Mouse (Mus musculus): Measurements from ENCODE around the gene Aif1.

DNA sequence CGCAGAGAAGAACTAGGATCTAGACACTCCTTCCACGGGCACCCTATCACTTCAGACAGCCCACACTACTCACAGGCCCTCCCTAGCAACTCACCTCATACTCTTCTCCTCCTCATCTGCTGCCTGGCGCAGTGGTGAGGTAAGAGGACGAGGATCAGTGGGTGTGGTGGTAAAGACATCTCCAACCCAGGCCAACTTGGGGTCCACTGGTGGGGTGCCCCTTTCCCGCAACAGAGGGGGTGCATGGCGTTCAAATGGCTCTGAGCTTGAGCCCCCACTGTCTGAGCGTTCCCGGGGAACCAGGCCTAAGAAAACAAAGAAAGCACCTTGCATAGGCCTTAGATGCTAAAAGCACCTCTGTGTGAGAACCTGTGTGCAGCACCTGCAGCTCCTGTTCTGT lies 18.6 kb downstream of the Aif1 start:
- TF ChIP-seq POLR2AphosphoS5 (IDR thresholded peaks at IDR 0.05; ENCODE audit: insufficient replicate concordance, low read depth, low read length) = no peak
- TF ChIP-seq CTCF (IDR thresholded peaks at IDR 0.05; ENCODE audit: low read depth, low read length) = no peak

Data from G1E (cell line).